Mouse (Mus musculus): ENCODE data around the gene Ppp1r14a. TPM values are rescaled to one million over a fixed set of nuclear protein-coding genes. Genes with fewer than 3 reads are reported as not detected.

The Ppp1r14a gene
- total RNA-seq, 2 experiments from 2014 or later: 2.4 to 3.3 TPM

DNA sequence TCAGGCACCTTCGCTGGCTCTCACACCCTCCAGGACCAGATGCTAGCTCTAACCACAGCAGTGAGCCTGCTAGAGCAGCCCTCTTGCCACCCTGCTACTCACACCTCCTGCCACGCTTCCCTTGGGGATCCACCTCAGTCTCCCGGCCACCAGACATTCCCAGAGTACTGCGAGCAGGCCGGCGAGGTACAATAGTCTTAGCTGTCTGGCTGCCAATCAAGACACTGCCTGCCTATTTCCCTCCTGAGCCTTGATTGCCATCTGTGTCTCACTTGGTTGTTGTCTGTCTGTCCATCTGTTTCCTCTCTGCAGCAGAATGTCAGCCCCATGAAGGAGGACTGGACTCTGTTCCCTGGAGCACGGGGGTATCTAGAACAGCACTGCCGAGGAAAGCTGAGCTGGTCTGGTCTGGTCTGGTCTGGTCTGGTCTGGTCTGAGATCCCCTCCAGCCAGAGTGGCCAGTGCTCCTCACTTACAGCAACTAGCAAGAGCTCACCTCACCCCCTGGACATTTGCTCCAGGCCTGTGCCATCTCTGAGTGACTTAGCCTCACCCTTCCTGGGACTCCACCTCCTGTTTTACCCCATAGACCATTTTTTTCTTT is 53.5 kb downstream of the Ppp1r14a start:
- DNase-seq (ENCODE audit: extremely low spot score in 1 of 2, low spot score in 2 of 2): no peak
- intact Hi-C loops (cut with DNase I): no loop called here

Other genes starting within 250 kb of the Ppp1r14a start
- gene Ryr1, start 164.1 kb upstream of the Ppp1r14a start, total RNA-seq (2021): 1 to 10 TPM; 6.7 to 7.0 TPM
- 1 to 10 TPM; 1.8 to 2.1 TPM for gene Rasgrp4, start 154.5 kb upstream of the Ppp1r14a start, total RNA-seq (2021)
- 10 to 100 TPM; 25.1 to 26.0 TPM for gene Fam98c, start 133.1 kb upstream of the Ppp1r14a start, total RNA-seq (2021)
- under 1 TPM; 0.58 to 0.65 TPM for gene Ggn, start 119.1 kb upstream of the Ppp1r14a start, total RNA-seq (2021)
- gene Spred3, start 118.9 kb upstream of the Ppp1r14a start, total RNA-seq (2021): 10 to 100 TPM; 37.9 TPM
- gene Psmd8, start 108.6 kb upstream of the Ppp1r14a start, total RNA-seq (2021): 100 to 1,000 TPM; 167 to 170 TPM
- gene Catsperg1, start 75.3 kb upstream of the Ppp1r14a start, total RNA-seq (2021): 1 to 10 TPM; 1.8 TPM
- gene Kcnk6, start 56.8 kb upstream of the Ppp1r14a start, total RNA-seq (2021): 1 to 10 TPM; 1.9 to 3.6 TPM
- 10 to 100 TPM; 41.6 to 42.1 TPM for gene Yif1b, start 51.0 kb upstream of the Ppp1r14a start, total RNA-seq (2021)
- not detected for gene 2200002D01Rik, start 40.8 kb upstream of the Ppp1r14a start, total RNA-seq (2021)
- gene Spint2, start 7.4 kb upstream of the Ppp1r14a start, total RNA-seq (2021): 10 to 100 TPM; 20.5 to 21.3 TPM
- 100 to 1,000 TPM; 127 to 141 TPM for gene Dpf1, start 14.6 kb downstream of the Ppp1r14a start, total RNA-seq (2021)
- 10 to 100 TPM; 50.4 to 53.7 TPM for gene Sipa1l3, start 229.3 kb downstream of the Ppp1r14a start, total RNA-seq (2021)

Data from left cerebral cortex, postnatal 10 days (tissue).